Mouse (Mus musculus): ENCODE measurements around the gene Nop10.

- TF ChIP-seq EP300 (IDR thresholded peaks at IDR 0.05; ENCODE audit: low read depth) (no peak), CTCF (IDR thresholded peaks at IDR 0.05; ENCODE audit: low read depth) (no peak)
These were observed 23.3 kb downstream of the Nop10 start for GRCm38 (mm10) chr2:112285031-112285390.
